Mouse (Mus musculus) telencephalon, adult 2 months (tissue): Measurements from ENCODE around the gene Gm49337.

Source experiments
- DNase-seq: peaks from one replicate; pipeline ENCODE4 v3.0.0-alpha.2; 2011; ENCODE audit warnings: low read depth, low spot score

The Gm49337 gene

DNA sequence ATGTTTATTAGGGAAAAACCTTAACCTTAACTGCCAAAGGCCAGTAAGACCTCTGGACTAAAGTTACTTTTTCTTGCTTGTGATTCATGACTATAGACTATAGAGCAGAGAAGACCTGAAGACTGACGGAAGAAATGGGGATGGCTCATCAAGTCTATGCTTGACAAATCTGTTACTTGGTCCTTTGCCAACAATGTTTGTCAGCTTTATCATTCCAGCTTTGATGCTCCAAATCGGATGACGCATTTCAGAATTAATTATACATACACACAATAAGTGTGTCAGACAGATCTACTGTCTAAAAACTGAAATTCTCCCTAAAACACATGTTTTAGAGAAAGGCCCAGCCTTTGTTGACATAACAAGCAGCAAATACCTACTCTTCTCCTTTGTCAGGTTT is 156.1 kb downstream of the Gm49337 start:
- DNase-seq = no peak

GRCm38 (mm10) chr4:116336294-116336693 is 163.1 kb downstream of the Gm49337 start:
- no peak for DNase-seq

- peak; percentile 31 for DNase-seq
These were observed 168.9 kb downstream of the Gm49337 start for GRCm38 (mm10) chr4:116342119-116342518.
